Mouse (Mus musculus): ENCODE results near the gene Nudt2.

Nudt2 gene

DNA sequence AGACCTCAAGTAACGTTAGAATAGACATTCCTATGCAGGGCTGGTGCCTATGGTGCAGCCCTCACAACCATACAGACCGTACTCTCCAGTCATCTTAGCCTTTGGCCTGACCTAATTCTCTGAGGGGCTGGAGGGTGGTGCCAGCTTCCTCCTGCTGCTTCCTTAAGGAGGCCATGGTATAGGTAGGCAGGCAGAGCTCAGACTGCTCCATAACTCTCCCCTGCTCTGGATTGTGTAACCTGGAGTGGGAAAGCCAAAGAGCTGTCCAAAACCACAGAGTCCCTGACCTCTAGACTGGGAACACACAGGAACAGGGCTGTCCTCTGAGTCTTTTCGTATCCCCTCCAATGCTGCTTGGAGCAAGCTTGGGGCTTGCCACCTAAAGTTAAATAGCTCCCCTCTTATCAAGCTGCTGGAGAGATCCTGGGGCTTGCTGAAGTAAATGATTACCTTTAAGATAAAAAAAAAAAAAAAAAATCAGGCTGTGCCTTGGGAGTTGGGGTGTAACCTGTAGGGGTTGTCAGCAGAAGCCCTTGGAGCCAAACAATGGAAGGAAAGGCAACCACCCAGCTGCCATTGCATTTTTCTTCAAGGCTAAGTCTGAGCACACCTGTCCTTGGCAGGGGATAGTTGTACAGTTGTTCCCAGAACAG, 28.6 kb downstream of the Nudt2 start:
- in situ Hi-C loops (cut with MboI, MseI): loop anchor here (5.0 kb wide), 1 partner anchor 51 kb away; no protein-coding TSS in a partner anchor

DNA sequence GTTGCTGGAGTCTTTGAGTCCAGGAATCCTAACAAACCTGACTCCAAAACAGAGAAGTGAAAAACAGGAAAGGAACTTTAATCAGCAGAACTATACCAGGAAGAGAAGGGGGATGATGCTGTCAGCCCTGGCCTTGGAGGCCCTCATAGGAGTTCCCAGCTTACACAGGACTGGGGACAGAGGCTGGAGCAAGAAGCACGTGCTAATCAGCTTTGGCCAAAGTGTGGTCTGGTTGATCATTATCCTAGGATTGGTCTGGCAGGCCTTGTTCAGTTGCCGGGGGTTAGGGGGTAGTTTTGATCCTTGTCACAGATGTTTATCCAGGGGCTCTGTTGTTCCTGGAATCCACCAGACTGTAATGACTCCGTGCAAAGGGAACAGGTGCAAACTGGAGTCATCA, 29.4 kb downstream of the Nudt2 start:
- in situ Hi-C loops (cut with MboI, MseI): loop anchor here (5.0 kb wide), 1 partner anchor 52 kb away; no protein-coding TSS in a partner anchor

- in situ Hi-C loops (cut with MboI, MseI): no loop called here
Measured at GRCm38 (mm10) chr4:41495076-41495475, 30.1 kb downstream of the Nudt2 start.

- in situ Hi-C loops (cut with MboI, MseI): no loop called here
Measured at GRCm38 (mm10) chr4:41495850-41496249, 30.9 kb downstream of the Nudt2 start.

DNA sequence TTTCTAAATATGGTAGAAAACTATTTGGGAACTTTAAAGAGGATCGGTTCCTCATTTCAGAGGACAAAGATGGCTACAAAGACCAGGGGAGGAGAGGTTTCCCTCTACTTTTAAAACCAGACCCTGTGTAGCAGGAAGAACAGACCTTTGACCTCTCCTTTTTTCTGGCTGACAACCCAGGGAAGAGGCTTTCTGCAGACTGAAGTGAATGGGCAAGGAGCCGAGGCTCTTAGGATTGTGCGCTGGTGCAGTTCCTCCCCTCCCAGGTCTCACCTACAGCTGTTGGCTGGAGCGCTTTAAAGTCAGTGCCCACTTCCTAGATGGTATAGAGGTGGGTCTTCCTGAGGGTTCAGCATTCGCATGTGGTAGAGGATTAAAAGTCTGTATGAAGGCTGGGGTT, 32.1 kb downstream of the Nudt2 start:
- in situ Hi-C loops (cut with MboI, MseI): no loop called here

GRCm38 (mm10) chr4:41497579-41497978, 32.6 kb downstream of the Nudt2 start:
- in situ Hi-C loops (cut with MboI, MseI): no loop called here

- in situ Hi-C loops (cut with MboI, MseI): no loop called here
Measured at GRCm38 (mm10) chr4:41497995-41498845, 33.3 kb downstream of the Nudt2 start.

GRCm38 (mm10) chr4:41498921-41499391, 34.0 kb downstream of the Nudt2 start:
- in situ Hi-C loops (cut with MboI, MseI): no loop called here

DNA sequence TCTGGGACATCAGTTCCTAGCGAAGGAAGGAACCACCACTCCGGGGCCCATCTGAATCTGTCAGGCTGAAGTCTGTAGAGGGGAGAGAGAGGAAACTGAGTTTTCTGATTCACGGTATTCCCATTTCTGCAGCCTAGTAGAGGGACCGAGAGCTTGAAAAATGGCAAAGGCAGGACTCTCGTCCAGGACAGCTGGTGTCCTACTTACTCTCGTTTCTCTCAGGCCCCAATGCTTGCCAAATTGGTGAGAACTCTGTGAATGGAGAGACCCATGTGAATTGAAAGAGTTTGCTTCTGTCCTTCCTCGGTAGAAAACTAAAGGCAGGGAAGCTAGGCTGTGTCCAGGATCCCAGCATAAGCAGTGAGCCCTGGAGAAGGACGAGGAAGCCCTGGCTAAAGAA, 34.7 kb downstream of the Nudt2 start:
- in situ Hi-C loops (cut with MboI, MseI): no loop called here

GRCm38 (mm10) chr4:41500787-41501186, 35.8 kb downstream of the Nudt2 start:
- in situ Hi-C loops (cut with MboI, MseI): no loop called here

DNA sequence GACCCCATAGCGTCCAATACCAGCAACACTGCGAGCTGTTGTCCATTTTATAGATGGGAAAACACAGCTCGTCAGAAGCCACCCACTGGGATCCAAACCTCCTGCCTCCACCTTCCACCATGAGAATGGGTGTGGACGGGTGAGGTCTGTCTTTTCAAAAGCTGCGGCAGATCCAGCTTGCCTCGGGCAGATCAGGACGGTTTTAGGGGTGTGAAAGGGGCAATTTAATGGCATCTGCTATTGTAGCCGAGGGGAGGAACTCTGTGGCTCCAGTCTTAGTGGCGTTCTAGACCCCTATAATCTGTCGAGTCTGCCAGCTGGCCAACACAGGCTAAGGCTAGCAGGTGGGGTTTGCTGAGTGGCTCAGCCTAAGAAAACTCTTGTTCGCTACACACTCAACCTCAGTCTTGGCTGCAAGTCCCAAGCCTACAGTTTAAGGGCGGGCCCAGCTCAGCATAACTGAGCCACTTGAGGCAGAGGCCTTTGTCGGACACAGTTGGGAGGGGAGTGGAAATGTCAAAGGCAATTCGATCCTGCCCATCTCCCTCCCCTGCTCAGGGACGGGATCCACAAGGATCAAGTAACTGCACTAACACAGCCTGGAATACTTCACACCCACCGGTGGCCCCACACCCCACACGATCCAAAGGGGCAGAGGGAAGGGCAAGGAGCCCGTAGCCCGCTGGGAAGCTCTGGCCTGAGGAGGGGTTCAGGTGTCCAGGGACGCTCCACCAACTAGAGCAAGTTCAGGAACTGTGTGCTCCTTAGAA, 37.4 kb downstream of the Nudt2 start:
- in situ Hi-C loops (cut with MboI, MseI): no loop called here

DNA sequence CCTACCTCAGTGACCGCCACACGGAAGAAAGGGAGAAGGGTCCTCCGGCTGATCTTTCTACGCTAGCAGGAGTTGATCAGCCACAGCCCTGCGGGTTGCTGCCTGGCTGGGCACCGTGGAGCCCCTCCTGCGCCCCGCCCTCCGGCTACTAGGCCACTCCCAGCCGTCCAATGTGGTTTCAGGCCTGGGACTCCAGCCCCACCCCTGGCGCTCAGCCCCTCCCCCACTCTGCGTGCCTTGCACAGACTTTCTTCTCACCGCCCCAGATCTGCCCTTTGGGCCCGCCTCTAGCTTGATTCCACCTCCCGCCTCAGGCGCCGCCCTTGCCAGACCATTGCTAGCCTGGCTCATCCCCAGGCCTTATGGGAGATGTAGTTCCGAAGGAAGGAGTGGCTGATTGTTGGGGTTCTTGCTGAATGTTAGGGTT, 38.0 kb downstream of the Nudt2 start, which contains the start of gene AI464131:
TSS of gene AI464131 (minus strand) at position 91 of the 427 bp plus-strand sequence.
- in situ Hi-C loops (cut with MboI, MseI): no loop called here

GRCm38 (mm10) chr4:41504325-41504724, 39.4 kb downstream of the Nudt2 start:
- in situ Hi-C loops (cut with MboI, MseI): no loop called here

DNA sequence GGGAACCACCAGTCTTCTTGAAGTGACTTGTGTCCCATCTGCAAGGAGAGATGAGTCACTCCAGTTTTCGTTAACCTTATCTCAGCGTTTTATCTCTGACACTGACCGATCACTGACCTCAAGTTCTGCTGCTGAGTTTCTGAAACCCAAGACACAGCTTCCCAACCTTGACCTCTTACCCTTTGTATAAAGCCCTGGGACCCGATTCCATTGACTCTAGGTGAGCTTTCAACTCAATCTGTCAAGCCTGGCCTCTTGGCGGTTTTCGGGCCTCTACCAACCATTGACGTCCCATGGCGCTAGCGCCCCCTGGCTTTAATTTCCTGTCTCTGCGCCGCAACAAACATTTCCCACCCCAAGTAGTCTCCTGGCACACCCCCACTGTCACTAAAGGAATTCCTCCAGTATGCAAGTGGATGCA, 40.2 kb downstream of the Nudt2 start:
- in situ Hi-C loops (cut with MboI, MseI): no loop called here

DNA sequence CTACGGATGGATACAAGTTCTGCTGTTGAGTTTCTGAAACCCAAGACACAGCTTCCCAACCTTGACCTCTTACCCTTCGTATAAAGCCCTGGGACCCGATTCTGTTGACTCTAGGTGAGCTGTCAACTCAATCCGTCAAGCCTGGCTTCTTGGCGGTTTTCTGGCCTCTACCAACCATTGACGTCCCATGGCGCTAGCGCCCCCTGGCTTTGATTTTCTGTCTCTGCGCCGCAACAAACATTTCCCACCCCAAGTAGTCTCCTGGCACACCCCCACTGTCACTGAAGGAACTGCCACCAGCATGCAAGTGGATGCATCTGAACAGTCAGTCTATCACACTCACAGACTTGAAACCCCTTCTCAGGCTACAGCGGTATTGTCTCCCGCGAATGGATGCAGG, 41.2 kb downstream of the Nudt2 start:
- in situ Hi-C loops (cut with MboI, MseI): no loop called here

DNA sequence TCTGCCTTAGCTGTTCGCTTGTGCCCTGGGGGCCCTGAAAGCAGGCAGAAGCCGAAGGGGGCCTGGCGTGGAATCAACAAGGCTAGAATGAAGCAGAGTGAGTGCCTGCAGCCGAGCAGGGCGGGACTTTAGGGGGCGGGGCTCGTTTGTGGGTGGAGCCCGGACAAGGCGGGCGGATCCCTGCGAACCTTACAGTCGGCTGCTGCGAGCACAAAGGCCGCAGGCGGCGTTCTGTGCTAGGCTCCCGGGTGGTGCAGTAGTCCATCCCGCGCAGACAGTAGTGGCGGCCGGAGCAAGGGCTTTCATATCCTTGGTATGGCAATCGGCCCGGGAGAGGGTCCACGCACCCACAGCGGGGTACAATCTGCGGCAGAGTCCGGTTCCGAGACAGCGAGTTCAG, 42.0 kb downstream of the Nudt2 start:
- in situ Hi-C loops (cut with MboI, MseI): no loop called here

DNA sequence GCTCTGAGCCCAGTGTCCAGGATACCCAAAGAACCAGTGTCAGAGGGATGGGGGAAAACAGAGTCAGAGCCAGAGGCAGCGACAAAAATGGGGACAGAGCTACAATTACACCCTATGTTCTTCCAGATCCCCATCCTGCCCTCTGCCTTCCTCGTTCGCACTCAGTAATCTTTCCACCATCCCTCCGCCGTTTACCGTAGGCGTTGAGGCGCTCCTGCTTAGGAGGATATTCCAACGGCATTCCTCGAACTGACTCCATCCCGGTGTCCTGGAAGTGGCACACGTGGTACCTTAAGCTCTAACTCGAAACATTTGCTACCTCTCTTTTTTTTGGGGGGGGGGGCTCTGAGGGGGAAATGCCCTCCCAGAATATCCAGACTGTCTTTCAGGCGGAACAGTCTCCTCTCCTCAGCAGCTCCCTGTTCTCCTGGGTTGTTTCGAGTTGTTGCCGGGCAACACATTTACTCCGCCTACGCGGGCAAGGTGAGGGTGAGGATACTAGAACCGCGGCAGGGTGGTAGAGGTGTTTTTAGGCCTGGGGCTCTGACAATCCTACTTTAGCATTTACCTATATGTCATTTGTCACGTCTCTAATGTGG, 42.5 kb downstream of the Nudt2 start:
- in situ Hi-C loops (cut with MboI, MseI): no loop called here

GRCm38 (mm10) chr4:41507998-41508397, 43.0 kb downstream of the Nudt2 start:
- in situ Hi-C loops (cut with MboI, MseI): no loop called here

DNA sequence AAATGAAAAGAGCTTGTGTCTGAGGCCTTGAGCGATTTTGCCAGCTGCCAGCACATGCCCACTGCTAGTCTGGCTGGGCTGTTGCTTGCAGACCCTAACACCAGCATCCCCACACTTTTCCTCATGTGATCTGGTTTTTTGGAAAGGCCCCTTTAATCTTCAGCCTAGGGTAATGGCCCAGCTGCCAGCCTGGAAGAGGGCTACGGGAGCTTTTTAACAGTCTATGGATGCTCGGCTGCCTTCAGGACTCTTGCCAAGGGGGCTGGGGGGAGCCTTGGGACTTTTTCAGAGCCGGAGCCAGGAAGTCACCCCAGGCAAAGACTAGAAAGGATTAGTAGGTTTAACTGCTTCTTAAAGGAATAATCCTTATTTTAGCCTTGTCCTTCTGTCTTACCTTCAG, 48.4 kb downstream of the Nudt2 start:
- in situ Hi-C loops (cut with MboI, MseI): no loop called here

- in situ Hi-C loops (cut with MboI, MseI): no loop called here
Measured at GRCm38 (mm10) chr4:41513714-41514113, 48.8 kb downstream of the Nudt2 start.

DNA sequence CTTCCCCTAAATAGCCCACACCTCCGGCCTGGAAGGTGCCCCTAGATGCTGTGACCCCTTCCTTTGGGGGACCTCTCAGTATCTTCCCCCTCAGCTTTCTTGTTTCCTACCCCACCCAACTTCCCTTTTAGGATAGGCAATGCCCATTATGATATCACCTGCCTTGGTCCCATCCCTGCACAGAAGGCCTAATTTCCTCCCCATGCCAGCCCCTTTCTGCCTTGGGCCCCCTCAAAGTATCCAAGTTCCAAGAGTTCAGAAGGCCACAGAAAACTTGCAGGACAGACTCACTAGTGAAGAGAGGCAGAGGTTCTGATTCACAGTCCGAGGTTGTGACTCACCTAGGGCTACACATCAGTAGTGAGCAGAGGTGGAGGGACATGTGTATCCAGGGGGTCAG, 52.3 kb downstream of the Nudt2 start, which contains the start of gene 1110017D15Rik:
TSS of gene 1110017D15Rik (minus strand) at position 101 of the 400 bp plus-strand sequence.
- in situ Hi-C loops (cut with MboI, MseI): no loop called here

Measured in regulatory T cell (primary cell).